ENCODE assay signal across 9 mouse cellular contexts in the genomic region with DNA sequence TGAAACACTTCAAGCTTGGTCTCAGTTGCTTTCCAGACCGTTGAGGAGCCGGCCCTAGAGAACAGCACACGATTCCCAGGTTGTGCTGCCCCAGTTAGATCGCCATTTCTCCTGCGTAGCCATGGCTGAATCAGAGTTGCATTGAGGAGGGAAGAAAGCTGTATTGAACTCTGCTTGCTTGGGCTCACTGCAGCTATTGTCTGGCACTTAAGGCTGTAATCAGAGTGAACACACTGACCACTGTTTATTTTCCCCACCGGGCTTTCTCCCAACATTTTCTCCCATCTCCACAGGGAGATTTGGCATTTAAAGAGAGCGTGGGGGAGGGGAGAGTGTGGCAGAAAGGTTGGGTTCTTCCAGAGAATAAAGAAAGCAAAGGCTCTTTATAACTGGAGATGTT. TPM values are rescaled to one million over a fixed set of nuclear protein-coding genes. Genes with fewer than 3 reads are reported as not detected.
DNase-seq lines count a peak whose midpoint lies in the region; ATAC-seq and TF ChIP-seq lines count a peak whose summit lies in the region.
"Had no signal": no experiment of that assay in that cellular context is flagged by ENCODE, and none has a peak within 500 bp of the region (broad histone marks: within the 10 kb centered on the region; RNA-seq: fewer than 3 reads in every experiment).

No protein-coding gene starts in this region.

- no peak overlapping the region for H3K4me3 ChIP-seq in lung, embryonic 16.5 days (ENCODE audit: low read length)
- H3K4me3 ChIP-seq in olfactory bulb, adult 2 months (ENCODE audit: insufficient read depth, low read depth, low read length): no peak overlapping the region
- H3K4me3 ChIP-seq: megakaryocyte, embryonic 14.5 days had no signal

- peak overlapping the region; percentile 28 for H3K4me2 ChIP-seq in lung, embryonic 16.5 days (ENCODE audit: low read depth, low read length)

- no peaks in the 10 kb centered on the region for H3K27me3 ChIP-seq in lung, embryonic 16.5 days (ENCODE audit: control insufficient read depth, insufficient read depth, low read depth, low read length)
- H3K27me3 ChIP-seq: megakaryocyte, embryonic 14.5 days had no signal

- no peaks in the 10 kb centered on the region for H3K36me3 ChIP-seq in lung, embryonic 16.5 days (ENCODE audit: control insufficient read depth, insufficient read depth, low read length)

- 39% methylated on average over 7 of the region's 7 CpGs for WGBS in lung, embryonic 16.5 days
- 12% methylated on average over 7 of the region's 7 CpGs for WGBS in olfactory bulb, adult 2 months

- peaks cover 5% of the 10 kb centered on the region for H3K4me1 ChIP-seq in lung, embryonic 16.5 days (replicated peaks; ENCODE audit: control insufficient read depth, insufficient read depth, low read length)
- 0 out of 2 replicates have a peak, but pooled peaks cover 3% of the 10 kb centered on the region for H3K4me1 ChIP-seq in olfactory bulb, adult 2 months (ENCODE audit: control insufficient read depth, insufficient read depth, low read length)
- H3K4me1 ChIP-seq: megakaryocyte, embryonic 14.5 days had no signal

- TF ChIP-seq CTCF in olfactory bulb, adult 2 months (IDR thresholded peaks at IDR 0.05; ENCODE audit: insufficient read depth, low read depth, low read length): no peak

- peak overlapping the region; percentile 44; the same call in 1 of the 2 replicates for H3K9ac ChIP-seq in lung, embryonic 16.5 days (ENCODE audit: low read length)

- DNase-seq in cerebellum, adult 8-10 months: peak; percentile 6
- no peak for DNase-seq in cerebellum, adult 11 months
- DNase-seq in lung, postnatal 36 days: no peak
- peak; percentile 69 for DNase-seq in layer of hippocampus, adult 9-11 months
- DNase-seq in thymus, adult 18-20 months: no peak
- no peak for DNase-seq in embryo, embryonic 10 days (ENCODE audit: low spot score)

- peak; percentile 17; the same call in 1 of the 2 replicates for ATAC-seq in lung, embryonic 16.5 days (ENCODE audit: low read depth)

- H3K27ac ChIP-seq in lung, embryonic 16.5 days (ENCODE audit: low read length): no peak overlapping the region
- peak overlapping the region; percentile 8 for H3K27ac ChIP-seq in olfactory bulb, adult 2 months (ENCODE audit: insufficient read depth, low read depth, low read length)

- TF ChIP-seq POLR2A in olfactory bulb, adult 2 months (IDR thresholded peaks at IDR 0.05; ENCODE audit: insufficient read depth, low read depth, low read length): no peak

- no peaks in the 10 kb centered on the region for H3K9me3 ChIP-seq in lung, embryonic 16.5 days (ENCODE audit: control insufficient read depth, low read length)

RNA-seq across cellular contexts. Expression of a gene that starts 22.6 kb away (rescaled TPM):
- 8.1 and 8.3 TPM in 2 replicates for polyA plus RNA-seq in lung, embryonic 16.5 days (2015; fragmentation: Nextera tagmentation; extraction: Ambion mirVana)
- 72.0 TPM in 1 of 2 replicates, not detected in the other for polyA plus RNA-seq in olfactory bulb, adult 2 months (2012; ENCODE audit: insufficient read depth, insufficient read length, low replicate concordance, missing spikeins)

Comparison
In these comparisons a context has a peak if more than half of its experiments do, and no peak if none do; other contexts are left out.
1. DNase-seq: peak in cerebellum, adult 8-10 months (single experiment) and layer of hippocampus, adult 9-11 months (single experiment); none in cerebellum, adult 11 months (single experiment), lung, postnatal 36 days (single experiment), thymus, adult 18-20 months (0 of 2) and embryo, embryonic 10 days (single experiment).